Mouse (Mus musculus) gastrocnemius, postnatal 4 days (tissue): ENCODE data around the gene Naxd. TPM values are rescaled to one million over a fixed set of nuclear protein-coding genes. Genes with fewer than 3 reads are reported as not detected.

ENCODE experiments used
- DNase-seq, 2 experiments: peaks; one replicate each; pipeline ENCODE4 v3.0.0; 2021 to 2022; ENCODE audit warnings: low spot score in 2 of 2, mixed read lengths in 2 of 2
- total RNA-seq, 2 experiments: library from RNA; stranded (reverse); gene quantifications; 2 replicates each; pipeline ENCODE4 v1.2.3; 2021

Gene Naxd
- total RNA-seq, 2 experiments from 2014 or later, result 32.2 to 36.5 TPM

DNA sequence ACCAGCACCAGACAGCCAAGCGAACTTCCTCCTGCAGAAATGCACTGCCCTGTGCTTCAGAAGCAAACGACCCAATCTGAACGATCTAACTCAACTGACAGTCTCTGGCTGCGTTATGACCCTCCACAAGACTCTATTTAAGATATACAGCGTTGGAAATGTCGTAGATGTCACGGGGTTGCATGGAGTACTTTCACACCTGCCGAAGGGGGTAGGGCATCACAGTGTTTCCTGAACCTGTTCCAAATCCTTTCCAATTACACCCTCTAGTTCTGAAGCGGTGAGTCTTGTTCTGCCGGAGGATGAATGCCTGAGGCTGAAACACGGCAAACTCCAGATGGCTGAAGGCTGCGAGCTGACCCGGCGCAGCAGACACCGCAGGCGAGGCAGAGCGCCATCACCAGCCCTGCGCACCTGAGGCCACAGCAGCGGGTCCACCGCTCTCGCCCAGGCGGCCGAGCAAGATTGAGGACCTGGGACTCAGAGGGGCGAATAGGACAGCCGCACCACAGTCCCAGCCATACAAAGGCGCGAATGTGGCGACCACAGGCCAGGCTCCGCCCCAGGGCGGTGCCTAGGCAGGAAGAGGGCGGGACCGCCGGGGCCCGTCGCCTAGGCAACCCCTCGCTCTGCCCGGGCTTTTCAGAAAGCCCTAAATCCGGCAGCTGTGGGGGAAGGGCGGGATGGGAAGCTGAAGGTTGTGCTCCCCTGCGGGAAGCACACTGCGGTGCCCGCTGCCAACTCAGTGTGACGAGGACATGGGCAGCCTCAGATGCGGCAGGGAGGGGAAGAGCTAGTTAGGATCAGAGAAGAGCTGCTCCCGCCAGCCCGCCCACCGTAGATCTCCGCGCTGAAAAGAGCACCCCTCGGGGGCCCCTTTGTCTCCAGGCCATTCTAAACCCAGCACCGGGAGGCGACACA is 57.8 kb downstream of the Naxd start, which contains the start of gene Ing1:
TSS of gene Ing1 (plus strand) at position 773 of the 921 bp plus-strand sequence.
- DNase-seq, result peak; percentile 86 to 94

DNA sequence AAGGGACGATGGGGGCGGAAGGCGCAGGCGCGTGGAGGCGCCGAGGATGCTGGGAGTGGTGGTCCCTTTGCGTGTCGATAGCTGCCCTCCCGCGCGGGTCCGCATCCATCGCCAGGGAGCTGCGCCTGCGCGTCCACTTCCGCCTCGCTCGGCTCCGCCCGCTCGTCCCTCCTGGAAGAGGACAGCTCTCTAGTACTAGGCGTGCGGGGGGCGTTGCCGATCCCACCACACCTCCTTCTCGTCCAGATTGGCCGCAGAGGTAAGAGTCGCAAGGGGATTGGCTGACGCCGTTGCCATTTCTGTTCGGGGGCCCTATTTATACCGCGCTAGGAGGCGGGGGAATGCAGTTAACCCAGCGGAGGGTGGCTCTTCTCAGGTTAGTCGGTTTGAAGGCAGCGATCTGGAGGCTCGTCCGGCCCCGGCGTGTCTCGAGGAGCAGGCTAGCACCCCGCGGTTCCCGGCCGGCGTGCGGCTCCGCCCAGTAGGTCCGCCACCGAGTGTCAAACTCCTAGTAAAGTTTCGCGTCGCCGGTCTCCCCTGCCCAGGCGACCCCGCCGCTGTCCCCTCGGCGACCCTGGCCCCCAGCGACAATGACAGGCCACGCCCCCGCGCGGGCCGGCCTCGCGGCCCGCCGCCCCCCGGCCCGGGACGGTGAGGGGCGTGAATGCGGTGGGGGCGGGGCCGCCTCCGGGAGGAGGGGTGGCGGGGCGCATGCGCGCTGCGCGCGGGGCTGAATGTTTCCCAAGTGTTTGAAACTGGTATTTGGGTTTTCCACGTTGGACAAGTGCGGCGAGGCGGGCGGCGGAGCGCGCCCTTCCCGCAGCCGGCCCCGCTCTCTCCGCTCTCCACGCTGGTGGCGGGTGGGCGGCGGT is 58.6 kb downstream of the Naxd start:
- DNase-seq, result peak; percentile 98 to 99

DNA sequence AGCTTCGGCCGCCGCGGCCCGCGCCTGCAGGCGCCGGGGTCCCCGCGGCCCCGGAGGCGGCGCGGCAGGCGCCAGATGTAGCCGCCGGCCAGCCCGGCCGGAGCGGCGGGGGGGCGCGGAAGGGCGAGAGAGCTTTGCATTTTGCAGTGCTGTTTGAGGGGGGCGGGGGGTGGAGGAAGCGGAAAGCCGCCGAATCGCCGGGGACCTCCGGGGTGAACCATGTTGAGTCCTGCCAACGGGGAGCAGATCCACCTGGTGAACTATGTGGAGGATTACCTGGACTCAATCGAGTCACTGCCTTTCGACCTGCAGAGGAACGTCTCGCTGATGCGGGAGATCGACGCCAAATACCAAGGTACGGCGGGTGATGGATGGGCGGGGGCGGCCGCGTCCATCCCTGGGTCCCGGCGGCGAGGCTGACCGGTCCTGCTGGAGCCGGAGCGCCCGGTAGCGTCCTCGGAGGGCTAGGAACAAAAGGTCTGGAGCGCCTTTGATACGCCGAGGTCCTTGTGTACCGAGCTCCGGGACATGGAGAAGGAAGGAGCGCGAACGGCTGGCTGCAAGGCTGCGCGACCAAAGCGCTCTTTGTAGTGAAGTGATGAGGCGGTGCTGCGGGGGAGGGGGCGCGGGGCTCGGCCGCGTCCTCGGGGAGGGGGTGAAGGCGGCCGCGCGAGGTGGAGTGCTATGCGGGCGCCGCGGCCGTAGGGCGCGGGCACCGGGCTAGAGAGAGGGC is 59.6 kb downstream of the Naxd start:
- DNase-seq, result peak; percentile 33 to 51

DNA sequence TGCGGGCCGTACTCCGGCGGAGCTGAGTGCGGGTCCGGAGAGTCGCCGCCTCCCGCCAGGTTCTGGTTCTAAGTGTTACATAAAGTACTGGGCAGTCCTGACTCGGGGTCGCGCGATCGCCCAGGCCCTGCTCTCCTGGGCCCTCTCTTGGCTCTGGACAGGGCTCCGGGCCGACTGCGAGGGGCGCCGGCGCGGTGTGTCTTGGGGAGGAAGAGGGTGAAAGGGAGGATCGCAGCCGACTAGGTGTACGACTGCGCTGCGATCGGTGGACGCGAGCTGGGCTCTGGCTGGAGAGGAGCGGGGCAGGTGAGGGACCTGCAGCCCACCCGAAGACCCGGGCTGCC is 60.1 kb downstream of the Naxd start:
- DNase-seq, result no peak

DNA sequence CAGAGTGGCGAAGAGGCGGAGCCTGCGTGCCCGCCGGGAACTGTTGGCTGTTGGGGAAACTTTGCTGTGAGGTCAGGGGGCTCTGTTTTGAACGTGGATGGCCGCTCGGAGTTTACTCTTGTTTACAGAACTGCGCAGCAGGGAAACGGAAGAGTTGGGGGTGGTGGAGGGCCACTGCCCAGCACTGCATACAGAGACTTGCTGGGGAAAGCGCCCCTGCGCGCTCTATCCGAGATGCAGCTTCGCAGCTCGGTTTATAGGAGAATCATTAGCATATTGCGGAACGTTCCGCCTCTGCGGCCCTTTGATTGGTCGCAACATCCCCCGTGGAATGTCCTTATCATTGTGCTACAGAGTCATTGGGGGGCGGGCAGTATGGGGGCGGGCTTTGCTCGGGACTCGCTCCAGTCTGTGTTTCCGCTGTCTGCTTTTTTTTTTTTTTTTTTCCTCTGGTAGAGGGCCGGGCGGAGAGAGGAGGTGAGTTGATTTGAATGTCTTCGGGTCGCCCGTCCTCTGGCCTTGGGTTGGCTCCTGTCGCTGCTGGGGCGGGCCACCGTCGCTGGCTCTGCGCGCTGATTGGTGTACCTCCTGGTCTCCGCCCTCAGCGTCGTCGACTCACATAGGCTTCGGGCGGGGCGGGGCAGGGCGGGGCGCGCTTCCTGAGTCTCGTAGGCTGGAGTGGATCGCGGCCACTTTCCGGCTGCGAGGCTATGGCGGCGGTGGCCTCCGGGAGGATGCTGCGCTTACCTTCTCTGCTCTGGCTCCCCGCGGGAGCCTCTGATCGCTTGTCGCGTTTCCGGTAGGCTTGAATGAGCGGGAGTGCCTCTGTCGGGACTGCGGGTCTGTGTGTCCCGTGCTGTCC is 60.7 kb downstream of the Naxd start:
- peak; percentile 90 to 97 for DNase-seq

DNA sequence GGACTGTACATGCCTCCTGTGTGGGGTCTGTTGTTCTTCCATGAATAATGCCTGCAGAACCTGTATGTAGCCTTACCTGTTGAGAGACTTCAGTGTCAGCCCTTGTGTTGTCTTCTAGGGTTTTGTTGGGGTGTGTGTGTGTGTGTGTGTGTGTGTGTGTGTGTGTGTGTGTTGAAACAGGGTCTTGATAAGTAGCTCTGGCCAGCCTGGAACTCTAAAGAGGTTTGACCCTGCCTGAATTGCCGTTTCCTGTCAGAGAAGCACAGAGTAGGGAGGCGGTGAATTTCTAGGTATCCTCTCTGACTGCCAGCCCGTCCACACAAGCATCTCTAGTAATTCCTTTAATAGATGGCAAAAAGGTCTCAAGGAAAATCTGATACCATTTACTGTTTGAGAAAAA is 62.2 kb downstream of the Naxd start:
- DNase-seq, result no peak

DNA sequence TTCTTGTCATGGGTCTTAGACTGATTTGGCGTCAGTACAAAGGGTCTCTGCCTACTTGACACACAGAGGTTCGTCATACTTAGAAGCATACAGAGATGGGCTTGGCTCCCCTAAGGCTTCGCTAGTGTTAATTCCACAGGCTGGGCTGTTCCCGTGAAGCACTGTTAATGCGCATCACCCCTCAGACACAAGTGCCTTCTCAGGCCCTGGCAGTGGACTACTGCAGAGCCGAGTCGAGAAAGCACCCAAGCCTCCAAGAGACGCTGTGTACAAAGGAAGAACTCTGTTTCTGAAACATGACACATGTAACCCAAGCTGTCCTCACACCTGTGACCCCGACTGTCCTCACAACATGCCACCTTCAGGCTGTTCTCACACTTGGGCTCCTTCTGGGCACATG is 62.9 kb downstream of the Naxd start:
- no peak for DNase-seq

DNA sequence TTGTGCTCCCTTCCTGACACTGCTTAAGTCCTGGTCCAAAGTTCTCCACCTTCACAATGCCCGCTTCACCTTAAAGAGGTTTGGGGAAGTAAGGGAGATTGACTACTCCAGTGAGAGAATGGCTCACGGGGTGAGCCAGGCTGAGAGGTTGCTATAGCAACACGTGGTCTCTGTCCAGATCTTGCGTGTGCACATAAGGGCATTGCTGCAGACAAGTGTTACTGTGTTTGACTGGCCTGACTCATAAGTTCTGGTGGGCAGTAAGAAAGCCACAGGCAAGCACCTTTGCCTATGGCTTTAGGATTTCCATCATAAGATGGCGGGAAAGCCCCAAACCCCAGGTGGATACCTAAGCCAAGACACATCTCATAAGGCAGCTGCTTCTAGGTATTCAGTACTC is 66.9 kb downstream of the Naxd start:
- no peak for DNase-seq

Other genes starting within 250 kb of the Naxd start
- 100 to 1,000 TPM; 480 to 481 TPM for gene Col4a2, start 184.7 kb upstream of the Naxd start, total RNA-seq
- gene Col4a1, start 184.7 kb upstream of the Naxd start, total RNA-seq, result 1,000 to 10,000 TPM in 1 of 2 experiments, 100 to 1,000 TPM in 1; 969 to 1,074 TPM
- under 1 TPM; 0.70 to 0.91 TPM for gene Rab20, start 18.8 kb upstream of the Naxd start, total RNA-seq
- 10 to 100 TPM; 20.5 to 24.3 TPM for gene Cars2, start 53.3 kb downstream of the Naxd start, total RNA-seq
- gene Ing1, start 58.1 kb downstream of the Naxd start, total RNA-seq, result 10 to 100 TPM; 39.7 to 47.8 TPM
- 10 to 100 TPM; 68.0 to 98.1 TPM for gene Ankrd10, start 138.3 kb downstream of the Naxd start, total RNA-seq
- gene 1700016D06Rik, start 203.6 kb downstream of the Naxd start, total RNA-seq, result not detected
- 100 to 1,000 TPM; 107 to 114 TPM for gene Arhgef7, start 230.2 kb downstream of the Naxd start, total RNA-seq